Mouse (Mus musculus) embryonic fibroblast, embryonic 13.5 days (primary cell): ENCODE measurements at regions not wholly inside any gene's neighbourhood (a gene's known extent, or its start where the extent isn't known, plus 50 kb on each side); places are given as distances from the start of the nearest gene placed in this dataset.
"Not testable (repeated sequence)": the region's sequence is repeated elsewhere in the genome, so short reads cannot be mapped to it uniquely, and the experiment has no call there.

Source experiments
- H3K27ac ChIP-seq: 2 replicates; pipeline ENCODE4 v1.5.1; 2012; ENCODE audit warnings: low read length, control low read depth, inconsistent platforms; ENCODE audit not compliant: insufficient read depth
- H3K4me1 ChIP-seq: 2 replicates; pipeline ENCODE4 v1.6.1; 2011; ENCODE audit warnings: low read length; ENCODE audit not compliant: control insufficient read depth, insufficient read depth
- H3K4me3 ChIP-seq: 2 replicates; pipeline ENCODE4 v1.5.1; 2011; ENCODE audit warnings: mild to moderate bottlenecking, control low read depth, low read length; ENCODE audit not compliant: insufficient read depth
- CTCF ChIP-seq: IDR thresholded peaks from 2 replicates; pipeline ENCODE4 v1.5.1; 2011; ENCODE audit warnings: mild to moderate bottlenecking, control low read depth, low read length, moderate library complexity, borderline replicate concordance; ENCODE audit not compliant: insufficient read depth
- POLR2A ChIP-seq: IDR thresholded peaks from 2 replicates; pipeline ENCODE4 v1.6.1; 2011; ENCODE audit warnings: low read depth, mild to moderate bottlenecking, control low read depth, low read length, moderate library complexity

DNA sequence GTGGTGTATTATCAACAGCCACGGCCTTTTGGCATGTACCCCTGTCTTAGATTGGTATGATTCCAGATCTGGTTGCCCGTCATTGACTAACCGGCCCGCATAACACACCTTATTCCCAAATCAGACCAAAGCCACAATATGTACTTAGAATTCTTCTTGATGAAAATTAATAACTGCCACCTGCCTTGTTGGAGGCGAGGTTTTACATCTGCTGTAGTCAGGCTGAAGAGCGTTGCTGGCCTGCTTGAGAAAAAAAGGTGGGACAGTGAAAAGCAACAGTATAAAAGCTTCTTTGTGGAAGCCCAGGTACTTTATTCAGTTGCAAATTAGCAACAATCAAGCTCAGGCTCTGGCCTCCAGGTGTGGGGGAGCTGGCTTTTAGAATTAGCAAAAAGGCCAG, 223.6 kb upstream of the Car8 start:
- H3K4me3 ChIP-seq, H3K27ac ChIP-seq, H3K4me1 ChIP-seq: not testable (repeated sequence)

DNA sequence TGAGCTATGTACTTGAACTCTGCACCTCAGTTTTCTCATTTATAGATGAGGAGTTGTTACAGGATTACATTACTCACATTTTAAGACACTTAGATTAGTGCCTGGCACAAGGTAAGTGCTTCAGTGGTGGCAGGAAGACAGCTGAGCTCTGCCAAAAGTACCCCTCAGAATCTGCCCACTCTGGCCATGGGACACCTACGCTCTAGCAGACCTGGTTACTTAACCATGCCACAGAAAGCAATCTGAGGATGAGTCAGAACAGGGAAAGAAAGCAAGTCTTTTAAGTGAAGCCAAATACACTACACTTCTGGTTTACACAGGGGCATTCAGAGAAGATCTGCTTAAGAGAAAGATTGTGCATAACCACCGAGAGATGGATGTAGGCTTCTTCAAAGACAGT, 215.5 kb upstream of the Car8 start:
- H3K4me1 ChIP-seq, result no peaks in the 10 kb centered on the region
- H3K27ac ChIP-seq, result no peak overlapping the region
- H3K4me3 ChIP-seq, result no peak overlapping the region
- TF ChIP-seq POLR2A (no peak), CTCF (no peak)

DNA sequence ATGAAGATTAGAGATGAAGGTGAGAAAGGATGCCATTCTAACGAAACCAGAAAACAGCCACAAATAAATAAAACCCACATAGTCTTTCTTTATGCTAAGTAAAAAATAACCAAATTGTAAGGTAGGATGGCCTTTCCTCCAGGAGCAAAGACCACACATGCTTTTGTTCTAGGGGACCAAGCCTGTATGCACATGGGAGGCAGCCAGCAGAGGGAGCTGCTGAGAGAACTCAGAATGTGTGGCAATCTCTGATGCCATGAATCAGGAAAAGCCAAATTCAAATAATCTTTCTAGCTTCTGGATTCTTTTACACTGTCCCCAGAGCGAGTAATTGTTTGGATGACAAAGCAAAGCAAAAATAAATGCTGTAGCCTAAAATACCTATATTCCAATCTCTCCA, 193.6 kb upstream of the Car8 start:
- Histone ChIP-seq H3K4me3 (no peak overlapping the region), H3K4me1 (no peaks in the 10 kb centered on the region), H3K27ac (no peak overlapping the region)
- TF ChIP-seq POLR2A (no peak), CTCF (peak; percentile 64; the same call in 1 of the 2 replicates)

DNA sequence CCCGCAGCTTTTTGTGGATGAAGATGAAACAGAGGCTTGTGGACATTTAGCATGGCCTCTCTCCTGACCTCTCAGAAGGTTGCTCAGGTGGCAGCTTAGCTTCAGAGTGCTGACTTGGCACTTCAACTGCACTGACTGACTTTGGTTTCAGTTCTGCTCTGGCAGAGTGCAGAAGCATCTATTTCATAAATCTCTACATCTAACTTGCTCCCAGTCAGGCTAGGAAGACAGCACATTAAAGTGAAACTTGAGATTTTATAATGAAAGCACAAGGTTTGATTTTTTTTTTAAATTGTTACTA, 192.1 kb upstream of the Car8 start:
- Histone ChIP-seq H3K27ac (no peak overlapping the region), H3K4me3 (no peak overlapping the region), H3K4me1 (no peaks in the 10 kb centered on the region)
- TF ChIP-seq POLR2A, result no peak
- no peak for TF ChIP-seq CTCF

DNA sequence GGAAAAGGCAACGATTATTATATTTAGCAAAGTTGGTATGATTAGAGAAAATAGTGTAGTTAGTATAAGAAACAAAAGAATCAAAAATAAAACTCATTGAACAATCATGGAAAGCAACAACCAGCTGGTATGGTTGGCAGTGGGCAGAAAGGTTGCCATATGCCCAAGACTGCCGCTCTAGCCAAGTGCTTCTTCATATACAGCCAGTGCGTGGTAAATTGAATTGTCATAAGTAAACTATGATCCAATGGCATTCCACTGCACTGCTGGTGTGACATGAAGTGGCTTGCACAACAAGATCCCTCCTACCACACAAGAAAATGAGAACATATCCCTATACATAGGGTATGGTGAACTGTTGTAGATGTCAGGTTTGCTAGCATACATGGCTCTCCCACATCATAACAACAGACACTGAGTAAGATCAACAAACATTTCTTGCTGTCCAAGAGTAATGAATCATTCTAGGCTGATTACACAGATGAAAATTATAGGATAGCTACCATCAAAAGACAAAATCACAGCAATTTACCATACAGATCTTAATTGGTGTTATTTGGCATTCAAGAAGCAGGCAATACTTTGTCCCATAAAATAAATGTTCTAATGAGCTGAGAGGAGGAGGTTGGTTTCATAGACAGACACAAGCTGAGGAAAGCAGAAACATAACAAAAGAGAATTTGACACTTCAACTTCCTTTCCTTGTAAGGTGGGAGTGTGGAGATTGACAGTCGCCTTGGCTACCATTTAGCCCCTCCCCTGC, 191.6 kb upstream of the Car8 start:
- Histone ChIP-seq H3K4me3 (no peak overlapping the region), H3K4me1 (no peaks in the 10 kb centered on the region), H3K27ac (no peak overlapping the region)
- TF ChIP-seq POLR2A (no peak), CTCF (no peak)

DNA sequence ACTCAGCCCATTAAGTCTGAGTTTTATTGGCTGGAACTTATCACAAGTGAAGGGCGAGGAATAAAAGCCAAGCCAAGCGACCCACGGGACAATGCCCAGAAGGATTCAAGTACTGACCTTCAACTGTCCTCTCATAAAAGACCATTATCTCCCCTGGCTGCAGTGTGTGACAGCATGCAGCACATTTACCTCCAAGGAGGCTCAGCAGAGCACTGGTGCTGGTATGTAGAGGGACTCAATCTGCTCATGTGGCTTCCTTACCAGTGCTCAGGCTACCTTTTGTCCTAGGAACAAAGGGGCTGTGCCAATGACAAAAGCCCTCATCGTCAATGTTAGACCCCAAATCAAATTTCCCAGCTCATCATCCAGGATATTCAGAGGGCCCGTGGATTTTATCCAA, 190.9 kb upstream of the Car8 start:
- no peak for TF ChIP-seq POLR2A
- no peak for TF ChIP-seq CTCF
- Histone ChIP-seq H3K4me1 (no peaks in the 10 kb centered on the region), H3K4me3 (no peak overlapping the region), H3K27ac (no peak overlapping the region)

DNA sequence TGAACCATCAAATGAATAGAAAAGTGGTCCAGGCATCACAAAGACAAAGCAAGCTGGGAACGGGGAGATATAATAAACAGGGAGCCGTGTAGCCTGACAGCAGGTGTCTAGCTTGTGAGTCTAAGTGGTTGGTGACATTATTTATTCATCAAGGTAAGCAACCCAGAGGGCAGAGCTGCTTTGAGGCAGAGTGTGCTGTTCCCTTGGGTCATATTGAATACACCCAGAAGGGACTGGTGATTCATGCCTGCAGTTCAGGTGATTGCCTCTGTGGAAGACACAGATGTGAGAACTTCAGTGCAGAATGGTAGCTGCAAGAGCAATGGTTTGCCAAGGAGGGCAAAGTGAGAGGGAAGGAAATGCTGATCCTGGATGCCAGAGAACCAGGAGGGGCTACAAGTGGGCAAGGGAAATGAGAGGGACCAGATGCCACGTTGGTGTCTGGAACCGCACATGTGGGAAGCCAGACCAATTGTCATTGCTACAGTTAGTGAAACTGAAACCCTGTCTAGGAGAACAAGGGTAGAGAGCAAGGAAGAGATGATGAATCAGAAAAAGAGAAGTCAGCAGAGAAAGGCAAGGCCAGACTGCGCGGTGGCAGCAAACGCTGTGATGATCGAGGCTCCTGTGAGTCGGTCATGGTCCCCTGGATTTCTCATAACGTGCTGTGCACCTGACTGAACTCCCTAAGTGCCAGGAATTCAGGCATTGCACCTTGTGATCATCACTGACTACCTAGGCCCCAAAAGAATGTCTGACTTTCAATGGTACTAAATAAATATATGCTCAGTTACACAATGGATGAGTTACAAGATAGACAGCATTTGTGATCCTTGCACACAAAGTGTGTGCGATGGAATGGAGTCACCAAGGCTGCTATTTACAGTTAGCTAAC, 190.0 kb upstream of the Car8 start:
- H3K27ac ChIP-seq, result no peak overlapping the region
- TF ChIP-seq CTCF (no peak), POLR2A (no peak)
- no peak overlapping the region for H3K4me3 ChIP-seq
- no peaks in the 10 kb centered on the region for H3K4me1 ChIP-seq

DNA sequence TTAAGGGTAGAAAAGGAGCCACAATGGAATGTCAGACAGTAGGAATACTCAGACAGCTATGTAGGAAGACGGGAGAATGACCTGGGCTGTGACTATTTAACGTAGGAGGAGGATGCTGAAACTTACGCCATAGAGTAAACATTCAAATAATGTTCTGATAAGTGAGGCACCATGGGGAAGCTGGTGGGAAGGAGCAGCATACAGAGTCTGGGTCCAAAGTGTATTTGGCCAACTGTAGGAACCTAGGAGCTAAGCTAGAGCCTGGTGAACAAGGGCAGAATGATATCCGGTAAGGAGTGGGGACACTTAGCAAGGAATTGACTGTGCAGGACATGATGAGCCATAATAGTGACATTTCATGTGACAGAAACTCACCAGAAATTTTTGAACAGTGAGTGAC, 189.0 kb upstream of the Car8 start:
- H3K4me1 ChIP-seq, result 0 out of 2 replicates have a peak, but pooled peaks cover 3% of the 10 kb centered on the region
- no peak overlapping the region for H3K4me3 ChIP-seq
- H3K27ac ChIP-seq, result no peak overlapping the region
- TF ChIP-seq CTCF, result no peak

DNA sequence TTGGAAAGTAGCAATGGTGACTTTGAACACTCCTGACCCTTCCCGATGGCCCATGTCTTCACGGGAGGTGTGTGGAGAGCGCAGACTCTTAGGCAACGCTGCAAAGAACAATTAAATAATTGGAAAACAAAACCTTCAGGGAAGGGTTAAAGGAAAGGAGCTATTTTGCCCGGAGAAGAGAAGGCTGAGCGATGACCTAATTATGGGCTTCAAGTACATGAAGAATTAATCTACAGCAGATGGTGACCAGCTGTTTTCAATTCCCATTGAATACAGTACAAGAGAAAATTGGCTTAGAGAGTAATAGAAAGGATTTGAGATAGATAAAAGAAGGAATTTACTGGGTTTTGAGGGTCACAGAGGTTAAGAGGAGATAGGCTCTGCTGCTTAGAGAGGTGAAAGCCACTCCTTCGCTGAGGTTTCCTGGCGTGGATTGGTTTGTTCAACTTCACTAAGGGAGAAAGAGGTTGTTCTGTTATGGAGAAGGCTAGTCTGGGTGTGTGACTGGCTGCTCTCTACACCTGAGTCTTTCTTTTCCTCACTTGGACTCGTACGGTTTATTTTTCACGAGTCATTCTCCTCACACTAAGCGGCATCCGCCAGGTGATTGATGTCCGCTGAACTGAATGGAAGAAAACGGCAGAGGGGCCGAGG, 184.7 kb upstream of the Car8 start:
- TF ChIP-seq CTCF, result no peak
- TF ChIP-seq POLR2A, result no peak
- Histone ChIP-seq H3K4me3 (no peak overlapping the region), H3K27ac (no peak overlapping the region), H3K4me1 (0 out of 2 replicates have a peak, but pooled peaks cover 3% of the 10 kb centered on the region)

DNA sequence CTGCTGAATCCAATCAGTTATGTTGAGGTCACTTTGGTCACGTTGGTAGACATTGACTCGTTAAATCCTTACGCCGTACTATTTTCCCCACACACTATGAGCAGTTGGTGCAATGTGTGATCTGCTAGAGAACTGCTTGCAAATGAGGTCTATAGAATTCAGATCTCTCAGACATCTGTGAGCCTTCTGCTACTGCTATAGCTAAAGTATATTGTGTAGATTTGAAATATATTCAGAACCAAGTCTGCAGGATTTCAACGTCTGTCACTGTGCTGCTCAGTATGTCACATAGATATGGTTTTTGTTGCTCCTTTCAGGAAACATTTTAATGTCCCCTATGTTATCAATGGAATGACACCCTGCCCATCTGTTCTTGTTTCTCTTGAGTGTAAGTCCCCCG, 182.4 kb upstream of the Car8 start:
- no peak overlapping the region for H3K4me3 ChIP-seq
- H3K4me1 ChIP-seq, result 0 out of 2 replicates have a peak, but pooled peaks cover 3% of the 10 kb centered on the region
- no peak overlapping the region for H3K27ac ChIP-seq
- TF ChIP-seq POLR2A (no peak), CTCF (no peak)
